Mouse (Mus musculus) spleen, embryonic (tissue): ENCODE data around the gene Cyp2j9.
"Not testable (repeated sequence)": the region's sequence is repeated elsewhere in the genome, so short reads cannot be mapped to it uniquely, and the experiment has no call there.

ENCODE experiments used
- CTCF ChIA-PET: fragments of 350-600 bp; sonication (Branson Sonifier 250); formaldehyde crosslinking; loops from one replicate; lab custom pipeline; 2022; lab: Charles Lee

The Cyp2j9 gene

GRCm38 (mm10) chr4:96590911-96591790, at the start of gene Cyp2j9:
TSS of gene Cyp2j9 (minus strand) at chr4:96591578.
- CTCF ChIA-PET = no interaction called here

GRCm38 (mm10) chr4:96635455-96635854, 44.1 kb upstream of the Cyp2j9 start:
- CTCF ChIA-PET = interaction anchor here (0.9 kb wide), 1 partner anchor 879 kb away, joined by 5 read pairs; no protein-coding TSS in a partner anchor

DNA sequence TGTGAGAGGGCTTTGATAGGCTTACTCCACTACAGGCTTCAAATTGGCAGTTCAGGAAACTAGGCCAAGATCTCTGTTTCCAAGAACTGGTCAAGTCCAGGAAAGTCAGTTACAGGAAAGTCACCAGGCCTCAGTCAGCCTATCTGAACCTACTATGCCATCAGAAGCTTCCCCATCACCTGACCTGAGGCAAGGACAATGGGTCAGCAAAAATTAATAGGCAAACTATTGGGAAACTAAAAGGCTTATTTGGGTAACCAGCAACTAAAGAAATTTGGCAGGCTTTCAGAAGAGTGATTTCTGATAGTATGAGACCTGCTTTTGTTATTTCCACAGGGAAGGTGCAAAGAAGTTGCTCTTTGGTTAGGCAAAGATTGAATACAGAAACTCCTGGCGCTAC, 31.1 kb upstream of the Cyp2j9 start:
- CTCF ChIA-PET = no interaction called here

GRCm38 (mm10) chr4:96591791-96592150, 393 bp upstream of the Cyp2j9 start:
- CTCF ChIA-PET = no interaction called here

DNA sequence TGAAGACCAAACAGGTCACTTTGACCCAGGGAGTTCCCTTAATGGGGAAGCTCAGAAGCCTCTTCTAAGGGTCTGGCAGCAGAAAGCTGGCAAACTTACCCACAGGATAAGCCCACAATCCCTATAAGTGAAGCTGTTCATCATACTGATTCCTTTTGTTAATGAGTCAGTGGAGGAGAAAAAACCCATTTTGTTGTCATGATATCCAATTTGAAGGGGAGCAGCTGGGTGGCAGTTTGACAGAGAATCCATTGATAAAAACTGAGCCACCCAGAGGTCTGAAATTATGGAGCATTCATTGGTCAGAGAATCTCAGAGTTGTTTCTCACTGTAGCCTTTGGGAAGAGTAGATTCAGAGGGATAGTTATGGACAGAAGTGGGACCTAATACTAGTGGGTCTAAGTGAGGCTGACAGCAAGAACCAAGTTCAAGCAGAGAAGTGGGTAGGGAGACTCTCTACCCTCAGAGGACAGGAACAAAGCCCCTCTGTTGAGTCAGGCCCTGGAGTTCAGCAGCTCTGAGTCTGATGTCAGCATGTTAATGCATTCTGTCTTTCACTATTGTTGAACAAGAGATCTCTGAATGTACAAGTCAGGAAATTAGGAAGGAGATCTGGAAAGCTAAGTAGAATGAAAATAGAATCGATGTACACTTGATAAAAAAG, 9.8 kb downstream of the Cyp2j9 start:
- CTCF ChIA-PET = no interaction called here

- CTCF ChIA-PET = not testable (repeated sequence)
Measured at GRCm38 (mm10) chr4:96580351-96580750, 11.0 kb downstream of the Cyp2j9 start.

GRCm38 (mm10) chr4:96569442-96569841, 21.9 kb downstream of the Cyp2j9 start:
- CTCF ChIA-PET = no interaction called here

GRCm38 (mm10) chr4:96567988-96568387, 23.4 kb downstream of the Cyp2j9 start:
- CTCF ChIA-PET = no interaction called here

- CTCF ChIA-PET = no interaction called here
Measured at GRCm38 (mm10) chr4:96565808-96566207, 25.6 kb downstream of the Cyp2j9 start.

- CTCF ChIA-PET = no interaction called here
Measured at GRCm38 (mm10) chr4:96560464-96560863, 30.9 kb downstream of the Cyp2j9 start.

DNA sequence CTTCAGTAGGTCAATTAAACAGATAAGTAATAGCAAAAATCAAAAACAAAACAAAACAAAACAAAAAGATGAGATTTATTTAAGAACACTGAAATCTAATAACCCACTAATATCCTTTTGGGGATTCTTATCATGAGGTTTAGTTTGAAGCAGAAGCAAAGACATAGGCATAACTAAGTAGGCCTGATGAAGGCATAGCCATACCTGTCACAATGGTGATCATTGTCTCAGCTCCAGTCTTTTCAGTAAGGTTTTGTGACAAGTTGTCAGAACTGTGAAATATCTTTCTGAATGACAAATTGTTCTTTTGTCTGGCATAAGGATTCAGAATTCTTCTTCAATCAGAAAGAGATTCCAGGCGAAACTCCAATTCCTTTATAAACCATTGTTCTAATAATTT, 31.6 kb downstream of the Cyp2j9 start:
- CTCF ChIA-PET = no interaction called here

DNA sequence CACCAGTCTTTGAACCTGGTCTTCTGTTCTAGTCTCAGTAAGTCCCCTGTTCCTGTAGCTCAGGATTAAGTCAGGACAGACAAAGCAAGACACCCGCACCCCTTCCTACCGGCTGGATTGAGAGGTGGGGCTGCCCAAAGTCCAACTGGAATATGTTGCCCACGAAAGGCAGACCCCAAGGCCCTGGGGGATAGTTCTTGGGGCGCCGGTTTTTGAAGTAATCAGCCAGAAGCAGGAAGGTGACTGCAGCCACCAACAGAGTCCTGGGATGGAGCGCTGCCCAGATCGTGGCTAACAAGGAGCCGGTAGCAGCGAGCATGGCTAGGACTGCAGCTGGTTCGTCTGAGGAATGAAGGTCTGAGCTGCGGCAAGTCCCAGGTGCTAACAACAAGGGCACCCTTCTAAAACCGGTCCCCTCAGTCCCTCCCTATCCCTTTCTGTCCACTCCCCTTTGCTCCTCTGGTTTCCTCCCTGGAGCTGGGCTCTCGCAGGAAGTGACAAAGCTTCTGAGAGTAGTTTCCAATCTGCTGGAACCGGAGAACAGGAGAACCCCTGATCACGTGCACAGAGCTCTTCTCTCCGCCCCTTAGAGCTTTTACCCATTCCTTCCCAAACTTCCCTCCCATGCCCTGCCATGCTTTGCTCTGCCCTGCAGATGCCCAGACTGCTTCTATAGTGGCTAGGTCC, 38.1 kb downstream of the Cyp2j9 start, which contains the start of gene Cyp2j6:
TSS of gene Cyp2j6 (minus strand) at position 529 of the 687 bp plus-strand sequence.
- CTCF ChIA-PET = no interaction called here

- CTCF ChIA-PET = no interaction called here
Measured at GRCm38 (mm10) chr4:96551619-96552018, 39.8 kb downstream of the Cyp2j9 start.

DNA sequence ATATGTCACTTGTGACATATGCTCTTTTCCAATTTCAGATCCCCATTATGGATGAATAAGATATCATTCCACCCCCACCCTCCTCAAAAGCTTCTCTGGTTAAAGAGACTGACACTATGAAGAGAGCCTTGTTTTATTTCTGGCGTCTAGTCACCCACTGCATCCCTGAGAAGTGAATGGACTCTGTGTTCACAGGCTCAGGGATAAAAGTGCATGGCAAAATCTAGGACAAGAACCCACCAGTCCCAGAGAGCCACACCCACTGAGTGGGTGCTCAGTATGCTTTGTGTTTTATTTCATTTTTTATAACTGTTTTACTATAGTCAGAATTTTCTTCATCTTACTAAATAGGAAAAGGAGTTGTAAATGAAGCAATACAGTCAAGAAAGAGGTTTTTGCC, 45.4 kb downstream of the Cyp2j9 start:
- CTCF ChIA-PET = no interaction called here

GRCm38 (mm10) chr4:96525772-96526171, 65.6 kb downstream of the Cyp2j9 start:
- CTCF ChIA-PET = no interaction called here

GRCm38 (mm10) chr4:96522256-96522655, 69.1 kb downstream of the Cyp2j9 start:
- CTCF ChIA-PET = no interaction called here
